Mouse (Mus musculus): ENCODE results near the gene Myo18b. TPM values are rescaled to one million over a fixed set of nuclear protein-coding genes. Genes with fewer than 3 reads are reported as not detected.

Gene Myo18b
- polyA plus RNA-seq, 1 experiment from 2014 or later = 0.14 TPM

- H3K27me3 ChIP-seq (ENCODE audit: control insufficient read depth, insufficient read depth, low read length) = no peaks in the 10 kb centered on the region
- 57% methylated on average over 6 of the region's 6 CpGs for WGBS
- no peak for ATAC-seq (replicated peaks; ENCODE audit: insufficient number of reproducible peaks, low FRiP score, low TSS enrichment, low read depth)
These were observed 167.7 kb downstream of the Myo18b start for GRCm38 (mm10) chr5:112728432-112728831.

GRCm38 (mm10) chr5:112718655-112719306 is 177.4 kb downstream of the Myo18b start:
- Histone ChIP-seq H3K9me3 (replicated peaks; ENCODE audit: control insufficient read depth, low read length) (no peaks in the 10 kb centered on the region), H3K9ac (replicated peaks; ENCODE audit: low read length) (no peak overlapping the region), H3K4me1 (ENCODE audit: control insufficient read depth, insufficient read depth, low read length) (no peaks in the 10 kb centered on the region), H3K4me2 (ENCODE audit: low read depth, low read length) (no peak overlapping the region), H3K27ac (replicated peaks; ENCODE audit: low read depth, low read length) (no peak overlapping the region), H3K36me3 (replicated peaks; ENCODE audit: control insufficient read depth, insufficient read depth, low read depth, low read length) (no peaks in the 10 kb centered on the region), H3K4me3 (ENCODE audit: low read depth, low read length) (no peak overlapping the region), H3K27me3 (ENCODE audit: control insufficient read depth, insufficient read depth, low read length) (no peaks in the 10 kb centered on the region)
- ATAC-seq (replicated peaks; ENCODE audit: insufficient number of reproducible peaks, low FRiP score, low TSS enrichment, low read depth) (no peak), DNase-seq (ENCODE audit: low spot score) (peak; percentile 95)
- WGBS = 45% methylated on average over 12 of the region's 12 CpGs

More at GRCm38 (mm10) chr5:112728432-112728831, 167.7 kb downstream of the Myo18b start:
- H3K4me2 ChIP-seq (ENCODE audit: low read depth, low read length) = no peak overlapping the region
- no peak overlapping the region for H3K9ac ChIP-seq (replicated peaks; ENCODE audit: low read length)
- DNase-seq (ENCODE audit: low spot score) = no peak
- no peaks in the 10 kb centered on the region for H3K4me1 ChIP-seq (ENCODE audit: control insufficient read depth, insufficient read depth, low read length)
- H3K4me3 ChIP-seq (ENCODE audit: low read depth, low read length) = no peak overlapping the region
- no peak overlapping the region for H3K27ac ChIP-seq (replicated peaks; ENCODE audit: low read depth, low read length)
- no peaks in the 10 kb centered on the region for H3K36me3 ChIP-seq (replicated peaks; ENCODE audit: control insufficient read depth, insufficient read depth, low read depth, low read length)
- H3K9me3 ChIP-seq (replicated peaks; ENCODE audit: control insufficient read depth, low read length) = no peaks in the 10 kb centered on the region

- 51% methylated on average over 8 of the region's 8 CpGs for WGBS
These were observed 181.3 kb downstream of the Myo18b start for GRCm38 (mm10) chr5:112714679-112715446.

GRCm38 (mm10) chr5:112709831-112710230 is 186.3 kb downstream of the Myo18b start:
- H3K36me3 ChIP-seq (replicated peaks; ENCODE audit: control insufficient read depth, insufficient read depth, low read depth, low read length) = no peaks in the 10 kb centered on the region
- no peak overlapping the region for H3K4me3 ChIP-seq (ENCODE audit: low read depth, low read length)
- DNase-seq (ENCODE audit: low spot score) (no peak), ATAC-seq (replicated peaks; ENCODE audit: insufficient number of reproducible peaks, low FRiP score, low TSS enrichment, low read depth) (no peak)
- no peaks in the 10 kb centered on the region for H3K9me3 ChIP-seq (replicated peaks; ENCODE audit: control insufficient read depth, low read length)
- H3K9ac ChIP-seq (replicated peaks; ENCODE audit: low read length) = no peak overlapping the region
- H3K27ac ChIP-seq (replicated peaks; ENCODE audit: low read depth, low read length) = no peak overlapping the region
- no peak overlapping the region for H3K4me2 ChIP-seq (ENCODE audit: low read depth, low read length)
- no peaks in the 10 kb centered on the region for H3K4me1 ChIP-seq (ENCODE audit: control insufficient read depth, insufficient read depth, low read length)
- H3K27me3 ChIP-seq (ENCODE audit: control insufficient read depth, insufficient read depth, low read length) = no peaks in the 10 kb centered on the region

More at GRCm38 (mm10) chr5:112714679-112715446, 181.3 kb downstream of the Myo18b start:
- H3K27ac ChIP-seq (replicated peaks; ENCODE audit: low read depth, low read length) = no peak overlapping the region
- DNase-seq (ENCODE audit: low spot score) = no peak
- no peak overlapping the region for H3K9ac ChIP-seq (replicated peaks; ENCODE audit: low read length)
- no peaks in the 10 kb centered on the region for H3K36me3 ChIP-seq (replicated peaks; ENCODE audit: control insufficient read depth, insufficient read depth, low read depth, low read length)
- H3K9me3 ChIP-seq (replicated peaks; ENCODE audit: control insufficient read depth, low read length) = no peaks in the 10 kb centered on the region
- no peak overlapping the region for H3K4me2 ChIP-seq (ENCODE audit: low read depth, low read length)
- H3K27me3 ChIP-seq (ENCODE audit: control insufficient read depth, insufficient read depth, low read length) = no peaks in the 10 kb centered on the region
- H3K4me1 ChIP-seq (ENCODE audit: control insufficient read depth, insufficient read depth, low read length) = no peaks in the 10 kb centered on the region
- H3K4me3 ChIP-seq (ENCODE audit: low read depth, low read length) = no peak overlapping the region
- ATAC-seq (replicated peaks; ENCODE audit: insufficient number of reproducible peaks, low FRiP score, low TSS enrichment, low read depth) = no peak

- DNase-seq (ENCODE audit: low spot score) (no peak), ATAC-seq (replicated peaks; ENCODE audit: insufficient number of reproducible peaks, low FRiP score, low TSS enrichment, low read depth) (no peak)
- Histone ChIP-seq H3K36me3 (replicated peaks; ENCODE audit: control insufficient read depth, insufficient read depth, low read depth, low read length) (no peaks in the 10 kb centered on the region), H3K27me3 (ENCODE audit: control insufficient read depth, insufficient read depth, low read length) (no peaks in the 10 kb centered on the region), H3K4me2 (ENCODE audit: low read depth, low read length) (no peak overlapping the region), H3K27ac (replicated peaks; ENCODE audit: low read depth, low read length) (no peak overlapping the region), H3K9ac (replicated peaks; ENCODE audit: low read length) (no peak overlapping the region), H3K9me3 (replicated peaks; ENCODE audit: control insufficient read depth, low read length) (no peaks in the 10 kb centered on the region), H3K4me3 (ENCODE audit: low read depth, low read length) (no peak overlapping the region), H3K4me1 (ENCODE audit: control insufficient read depth, insufficient read depth, low read length) (no peaks in the 10 kb centered on the region)
These were observed 187.7 kb downstream of the Myo18b start for GRCm38 (mm10) chr5:112708441-112708840.

- no peaks in the 10 kb centered on the region for H3K36me3 ChIP-seq (replicated peaks; ENCODE audit: control insufficient read depth, insufficient read depth, low read depth, low read length)
- H3K4me1 ChIP-seq (ENCODE audit: control insufficient read depth, insufficient read depth, low read length) = no peaks in the 10 kb centered on the region
- DNase-seq (ENCODE audit: low spot score) = no peak
- no peak overlapping the region for H3K9ac ChIP-seq (replicated peaks; ENCODE audit: low read length)
- WGBS = 89% methylated on average over 2 of the region's 2 CpGs
- no peak for ATAC-seq (replicated peaks; ENCODE audit: insufficient number of reproducible peaks, low FRiP score, low TSS enrichment, low read depth)
- no peak overlapping the region for H3K4me2 ChIP-seq (ENCODE audit: low read depth, low read length)
- no peaks in the 10 kb centered on the region for H3K27me3 ChIP-seq (ENCODE audit: control insufficient read depth, insufficient read depth, low read length)
- no peaks in the 10 kb centered on the region for H3K9me3 ChIP-seq (replicated peaks; ENCODE audit: control insufficient read depth, low read length)
- H3K4me3 ChIP-seq (ENCODE audit: low read depth, low read length) = no peak overlapping the region
- no peak overlapping the region for H3K27ac ChIP-seq (replicated peaks; ENCODE audit: low read depth, low read length)
These were observed 188.7 kb downstream of the Myo18b start for GRCm38 (mm10) chr5:112707478-112707877.

GRCm38 (mm10) chr5:112700794-112701193 is 195.4 kb downstream of the Myo18b start:
- no peaks in the 10 kb centered on the region for H3K9me3 ChIP-seq (replicated peaks; ENCODE audit: control insufficient read depth, low read length)
- no peak for DNase-seq (ENCODE audit: low spot score)
- no peak overlapping the region for H3K4me2 ChIP-seq (ENCODE audit: low read depth, low read length)
- no peaks in the 10 kb centered on the region for H3K4me1 ChIP-seq (ENCODE audit: control insufficient read depth, insufficient read depth, low read length)
- ATAC-seq (replicated peaks; ENCODE audit: insufficient number of reproducible peaks, low FRiP score, low TSS enrichment, low read depth) = no peak
- H3K9ac ChIP-seq (replicated peaks; ENCODE audit: low read length) = no peak overlapping the region
- H3K4me3 ChIP-seq (ENCODE audit: low read depth, low read length) = no peak overlapping the region
- H3K36me3 ChIP-seq (replicated peaks; ENCODE audit: control insufficient read depth, insufficient read depth, low read depth, low read length) = no peaks in the 10 kb centered on the region
- WGBS = 74% methylated on average over 3 of the region's 3 CpGs
- H3K27me3 ChIP-seq (ENCODE audit: control insufficient read depth, insufficient read depth, low read length) = no peaks in the 10 kb centered on the region
- H3K27ac ChIP-seq (replicated peaks; ENCODE audit: low read depth, low read length) = no peak overlapping the region

GRCm38 (mm10) chr5:112696683-112697082 is 199.5 kb downstream of the Myo18b start:
- H3K4me1 ChIP-seq (ENCODE audit: control insufficient read depth, insufficient read depth, low read length) = no peaks in the 10 kb centered on the region
- no peaks in the 10 kb centered on the region for H3K36me3 ChIP-seq (replicated peaks; ENCODE audit: control insufficient read depth, insufficient read depth, low read depth, low read length)
- no peak overlapping the region for H3K9ac ChIP-seq (replicated peaks; ENCODE audit: low read length)
- no peaks in the 10 kb centered on the region for H3K9me3 ChIP-seq (replicated peaks; ENCODE audit: control insufficient read depth, low read length)
- H3K27me3 ChIP-seq (ENCODE audit: control insufficient read depth, insufficient read depth, low read length) = no peaks in the 10 kb centered on the region
- H3K4me3 ChIP-seq (ENCODE audit: low read depth, low read length) = no peak overlapping the region
- DNase-seq (ENCODE audit: low spot score) (no peak), ATAC-seq (replicated peaks; ENCODE audit: insufficient number of reproducible peaks, low FRiP score, low TSS enrichment, low read depth) (no peak)
- H3K4me2 ChIP-seq (ENCODE audit: low read depth, low read length) = no peak overlapping the region
- 87% methylated on average over 4 of the region's 4 CpGs for WGBS
- no peak overlapping the region for H3K27ac ChIP-seq (replicated peaks; ENCODE audit: low read depth, low read length)

Measured in embryonic facial prominence, embryonic 11.5 days (tissue).